Mouse (Mus musculus) lung, postnatal 36 days (tissue): ENCODE data around the gene Plxdc2.

Experiments used
- DNase-seq: peaks from one replicate; pipeline ENCODE4 v3.0.0; 2022; ENCODE audit warnings: mixed read lengths

Plxdc2 gene

DNA sequence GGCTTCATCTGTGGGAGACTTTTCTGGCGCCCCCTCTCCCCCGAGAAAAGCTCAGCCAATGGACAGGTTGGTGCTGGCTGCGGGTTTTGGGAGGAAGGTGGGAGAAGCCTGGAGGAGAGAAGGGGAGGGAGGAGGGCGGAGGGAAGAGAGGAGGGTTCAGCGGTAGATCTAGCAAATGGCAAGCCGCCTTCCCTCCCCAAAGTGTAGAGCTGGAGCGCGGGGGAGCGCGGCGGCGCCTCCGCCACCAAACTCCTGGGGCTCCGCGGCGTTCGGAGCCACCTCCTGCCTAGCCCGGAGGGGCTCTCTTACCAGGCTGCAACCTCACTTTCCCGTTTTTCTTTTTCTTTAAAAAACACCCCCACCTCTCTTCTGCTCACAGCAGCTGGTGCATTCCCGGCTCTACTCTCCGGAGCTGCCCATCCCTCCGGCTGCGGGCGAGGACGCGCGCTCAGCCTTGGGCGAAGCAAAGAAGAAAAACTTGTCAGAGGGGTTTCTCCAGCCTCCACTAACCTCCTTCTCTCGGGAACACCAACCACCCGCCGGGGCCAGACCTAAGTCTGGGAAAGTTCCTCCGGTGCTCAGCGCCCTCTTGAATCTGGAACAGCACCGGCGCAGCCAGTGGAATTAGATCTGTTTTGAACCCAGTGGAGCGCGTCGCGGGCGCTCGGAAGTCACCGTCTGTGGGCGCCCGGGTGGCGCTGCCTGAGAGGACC is at the start of gene Plxdc2:
Plxdc2 (plus strand) TSS at position 199 of the 713 bp plus-strand sequence.
- peak; percentile 67 for DNase-seq

- no peak for DNase-seq
These were observed 45.7 kb upstream of the Plxdc2 start for GRCm38 (mm10) chr2:16310387-16310786.

- peak; percentile 50 for DNase-seq
These were observed 43.6 kb upstream of the Plxdc2 start for GRCm38 (mm10) chr2:16312400-16313070.

- no peak for DNase-seq
These were observed 20.8 kb upstream of the Plxdc2 start for GRCm38 (mm10) chr2:16335194-16335781.

DNA sequence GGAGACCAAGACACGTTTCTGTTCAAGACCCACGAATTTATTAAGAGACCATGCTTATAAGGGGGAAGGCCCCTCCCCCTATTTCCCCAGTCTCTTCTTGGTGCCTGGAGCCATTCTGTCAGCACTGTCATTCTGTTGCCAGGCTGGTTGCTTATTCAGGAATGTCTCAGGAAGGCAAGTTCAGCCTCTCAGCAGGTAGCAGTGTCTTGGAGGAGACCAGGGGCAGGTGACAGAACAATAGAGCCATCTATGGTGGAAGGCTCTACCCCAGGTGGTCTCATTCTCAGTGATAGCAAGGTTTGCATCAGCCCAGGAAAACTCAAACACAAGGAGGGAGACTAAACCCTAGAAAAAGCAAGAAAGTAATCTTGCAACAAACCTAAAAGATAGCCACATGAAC is 11.5 kb upstream of the Plxdc2 start:
- DNase-seq, result no peak

- DNase-seq, result no peak
These were observed 5.0 kb upstream of the Plxdc2 start for GRCm38 (mm10) chr2:16351106-16351505.

DNA sequence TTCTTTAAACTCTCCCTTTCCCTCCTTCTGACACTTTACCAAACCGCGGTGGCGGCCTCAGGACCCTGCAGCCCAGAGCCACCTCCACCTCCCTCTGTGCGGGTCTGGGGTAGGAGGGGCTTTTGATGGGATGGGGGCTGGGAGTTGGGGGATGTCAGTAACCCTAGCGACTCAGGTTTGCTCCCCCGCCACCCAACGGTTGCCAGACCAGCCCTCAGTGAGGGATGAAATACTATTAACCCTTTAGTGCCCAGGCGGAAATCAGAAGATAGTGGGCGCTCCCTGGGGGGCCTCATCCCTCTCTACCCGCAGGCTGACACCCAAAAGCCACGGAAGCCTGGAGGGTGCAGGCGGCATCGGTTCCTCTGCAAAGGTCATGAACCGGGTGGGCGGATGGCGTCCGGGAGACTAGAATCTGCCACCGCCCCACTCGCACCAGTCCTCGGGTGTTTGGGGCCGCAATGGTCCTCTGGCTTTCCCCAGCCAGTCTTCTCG is 446 bp upstream of the Plxdc2 start:
- no peak for DNase-seq

DNA sequence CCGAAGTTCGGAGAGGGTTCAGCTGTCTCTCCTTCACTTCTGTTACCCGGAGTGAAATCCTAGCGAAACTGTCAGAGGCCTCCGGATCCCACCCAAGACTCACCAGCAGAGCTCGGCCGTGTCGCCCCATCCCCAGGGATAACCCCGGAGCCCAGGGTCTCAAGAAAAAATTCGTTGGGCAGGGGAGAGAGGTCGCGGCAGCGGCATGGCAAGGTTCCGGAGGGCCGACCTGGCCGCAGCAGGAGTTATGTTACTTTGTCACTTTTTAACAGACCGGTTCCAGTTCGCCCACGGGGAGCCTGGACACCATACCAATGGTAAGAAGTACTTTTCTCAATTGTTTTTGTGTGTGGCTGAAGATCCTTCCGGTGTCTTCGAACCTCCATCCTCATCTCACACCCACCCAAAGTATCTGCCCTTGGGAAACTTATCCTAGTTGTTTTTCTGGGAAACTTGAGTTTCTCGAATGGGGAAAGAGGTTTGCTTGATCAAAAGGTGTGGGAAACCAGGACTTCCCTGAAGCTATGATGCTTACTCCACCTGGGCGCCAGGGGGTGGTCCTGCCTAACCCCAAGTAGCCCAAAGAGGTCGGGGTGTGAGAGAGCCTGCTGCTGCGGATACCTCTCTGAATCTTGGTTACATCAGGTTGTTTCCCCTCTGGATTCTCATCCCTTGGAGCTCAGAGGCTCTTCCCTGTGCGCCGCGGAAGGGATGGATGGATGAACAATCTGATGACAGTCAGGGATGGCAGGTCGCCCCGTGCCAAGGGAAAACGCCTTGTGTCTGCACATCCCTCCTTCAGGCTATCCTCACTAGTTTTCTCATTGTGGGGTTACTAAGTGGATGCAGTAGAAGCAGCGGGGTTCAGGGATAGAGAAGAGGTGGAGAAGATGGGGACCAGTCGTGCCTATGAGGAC is 1.1 kb downstream of the Plxdc2 start:
- DNase-seq, result no peak

DNA sequence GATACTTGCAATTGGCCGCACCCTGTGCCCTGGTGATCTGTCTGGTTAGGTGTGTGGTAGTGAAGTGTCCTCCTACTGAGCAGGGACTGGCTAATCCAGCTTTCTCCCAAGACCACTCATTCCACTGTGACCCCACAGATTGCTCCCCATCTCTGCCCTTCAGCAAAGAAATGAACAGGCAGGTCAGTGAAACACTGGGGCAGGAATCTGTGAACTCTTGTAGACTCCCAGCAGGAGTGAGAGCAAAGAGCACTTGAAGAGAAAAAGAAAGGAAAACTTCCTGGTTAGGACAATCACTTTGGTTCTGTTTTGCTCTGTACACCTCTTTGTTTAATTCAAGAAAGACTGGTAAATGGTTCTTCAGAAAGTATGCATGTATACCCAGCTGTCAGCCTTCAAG is 1.8 kb downstream of the Plxdc2 start:
- no peak for DNase-seq

DNA sequence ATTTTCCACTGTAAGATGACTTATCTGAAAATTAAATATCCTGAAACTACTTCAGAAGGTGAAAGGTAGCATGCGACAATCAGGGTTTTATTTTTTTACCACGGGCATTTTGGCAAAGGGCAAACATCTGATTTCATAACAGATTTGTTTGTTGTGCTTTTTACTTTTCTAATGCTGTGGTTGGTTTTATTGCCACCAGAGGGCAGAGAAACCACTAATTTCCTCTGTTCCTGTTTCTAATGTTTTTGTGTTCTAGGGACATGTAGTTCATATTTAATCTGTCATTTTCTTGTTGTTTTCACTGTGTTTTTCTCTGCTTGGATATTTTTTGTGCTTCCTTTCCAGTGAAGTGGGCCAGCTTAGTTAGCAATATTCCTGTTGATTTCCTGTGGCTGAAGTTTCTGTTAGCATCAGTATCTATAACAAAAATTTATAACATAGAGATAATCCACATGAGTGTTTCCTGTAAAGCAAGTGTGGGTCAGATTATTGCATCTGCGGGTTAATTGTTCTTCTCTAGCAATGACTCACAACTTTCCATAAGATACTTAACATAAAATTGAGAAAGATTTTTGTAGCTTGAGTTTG is 3.3 kb downstream of the Plxdc2 start:
- DNase-seq, result peak; percentile 73

- no peak for DNase-seq
These were observed 8.6 kb downstream of the Plxdc2 start for GRCm38 (mm10) chr2:16364749-16365148.

DNA sequence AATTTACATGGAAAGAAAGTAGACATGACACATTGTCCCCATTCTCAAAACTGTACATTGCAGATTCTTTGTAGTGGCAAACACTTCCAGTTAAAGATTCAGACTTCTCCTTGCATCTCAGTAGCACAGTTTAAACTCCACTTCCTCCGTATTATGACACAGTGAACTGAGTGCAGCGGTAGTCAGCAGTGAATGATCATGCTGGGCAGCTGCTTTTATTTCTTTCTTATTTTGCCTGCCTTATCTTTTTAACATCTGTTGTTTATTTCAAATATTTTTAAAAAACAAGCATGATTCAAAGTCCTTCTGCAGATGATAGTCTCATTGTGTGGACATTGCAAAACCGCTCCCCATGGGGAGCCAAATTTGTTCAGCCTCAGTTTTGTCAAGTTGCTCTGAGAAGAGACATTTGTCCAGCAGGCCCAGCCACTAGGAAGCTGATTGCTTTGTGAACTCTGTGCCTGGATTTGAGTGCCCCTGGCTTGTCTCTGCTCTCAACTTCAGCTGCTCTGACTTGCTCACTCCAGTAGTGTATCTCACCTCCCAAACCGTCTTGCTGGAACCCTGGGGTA is 9.8 kb downstream of the Plxdc2 start:
- DNase-seq, result peak; percentile 59

- DNase-seq, result no peak
These were observed 14.3 kb downstream of the Plxdc2 start for GRCm38 (mm10) chr2:16370419-16370818.

DNA sequence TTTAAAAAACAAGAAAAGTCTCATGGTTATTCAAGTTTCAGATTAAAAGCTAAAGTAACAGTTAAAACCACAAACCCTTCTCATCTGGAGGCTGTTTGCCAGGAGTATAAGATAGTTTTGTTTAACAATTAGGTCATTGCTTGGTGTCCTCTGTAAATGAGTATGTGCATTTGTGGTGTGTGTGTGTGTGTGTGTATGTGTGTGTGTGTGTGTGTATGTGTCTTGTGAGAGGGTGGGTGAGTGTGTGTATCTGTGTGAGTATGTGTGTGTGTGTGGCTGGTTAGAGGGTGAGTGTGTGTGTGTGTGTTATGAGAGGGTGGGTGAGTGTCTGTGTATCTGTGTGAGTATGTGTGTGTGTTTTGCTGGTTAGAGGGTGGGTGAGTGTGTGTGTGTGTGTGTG is 18.2 kb downstream of the Plxdc2 start:
- DNase-seq, result no peak

DNA sequence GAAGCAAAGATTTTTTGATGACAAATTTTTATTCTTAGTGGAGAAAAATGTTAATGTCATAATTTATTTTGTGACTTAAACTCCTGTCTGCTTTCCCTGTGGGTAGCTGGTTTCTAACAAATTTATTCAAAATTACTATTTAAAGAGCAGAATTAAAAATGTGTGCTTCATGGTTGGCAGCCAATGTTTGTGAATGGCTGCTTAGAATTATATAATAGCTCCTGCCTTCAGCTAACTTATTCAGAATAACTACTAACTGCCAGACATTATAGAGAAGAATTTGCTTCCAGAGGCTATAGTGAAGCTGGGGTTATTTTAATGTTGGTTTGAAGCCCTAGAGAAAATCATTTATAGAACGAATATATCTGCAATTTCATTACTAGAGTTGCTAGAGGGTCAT is 30.1 kb downstream of the Plxdc2 start:
- DNase-seq, result no peak

DNA sequence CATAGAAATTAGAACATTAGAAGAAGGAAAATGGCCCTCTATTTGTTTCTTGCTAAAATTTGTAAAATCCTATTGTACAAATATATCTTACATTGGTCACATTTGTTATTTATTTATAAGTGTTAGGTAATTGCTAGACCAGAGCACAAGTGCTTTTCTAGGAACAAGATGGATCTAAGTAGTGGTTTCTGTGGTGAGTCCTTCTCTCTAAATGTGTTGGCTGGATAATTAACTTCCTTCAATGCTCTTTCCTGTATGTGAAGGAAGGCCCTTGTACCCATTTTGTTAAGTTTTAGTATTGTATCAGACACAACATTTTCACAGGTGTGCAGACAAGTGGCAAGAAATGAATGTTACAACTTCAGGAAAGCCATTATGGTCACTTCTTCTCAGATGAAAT is 30.6 kb downstream of the Plxdc2 start:
- DNase-seq, result no peak

- no peak for DNase-seq
These were observed 31.7 kb downstream of the Plxdc2 start for GRCm38 (mm10) chr2:16387787-16388186.

DNA sequence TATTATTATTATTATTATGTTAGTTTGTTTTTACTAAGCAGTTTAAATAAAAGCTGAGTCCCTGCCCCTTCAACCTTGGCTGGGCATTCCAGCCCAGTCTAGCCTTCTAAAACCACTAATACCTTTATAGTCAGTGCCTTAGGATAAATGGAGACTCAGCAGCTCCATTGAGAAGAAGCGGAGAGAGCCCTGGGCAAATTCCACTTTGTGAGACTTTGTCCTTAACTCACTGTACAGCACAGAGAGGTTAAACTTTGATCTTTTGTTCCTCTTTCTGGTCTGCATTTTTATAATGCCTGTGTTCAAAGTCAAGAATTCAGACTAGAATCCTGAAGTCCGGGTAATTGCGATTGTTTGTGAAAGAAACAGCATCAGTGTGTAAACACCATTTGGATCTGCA is 41.4 kb downstream of the Plxdc2 start:
- DNase-seq, result no peak

DNA sequence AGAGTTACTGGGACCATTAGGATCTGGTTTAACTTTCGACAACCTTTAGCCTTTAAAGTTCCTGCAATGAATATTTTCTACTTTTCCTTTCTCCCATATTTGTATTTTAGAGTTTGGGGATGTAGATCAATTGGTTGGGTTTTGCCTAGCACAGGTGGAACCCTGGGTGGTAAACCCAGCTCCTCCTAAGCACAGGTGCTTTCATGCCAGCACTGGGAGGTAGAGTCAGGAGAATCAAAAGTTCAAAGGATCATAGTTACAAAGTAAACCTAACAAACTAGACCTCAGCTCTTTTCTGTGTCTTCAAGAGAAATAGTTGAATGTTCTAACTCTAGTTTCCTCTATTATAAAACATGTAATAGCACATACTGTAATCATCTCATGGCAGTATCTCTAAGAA is 41.9 kb downstream of the Plxdc2 start:
- DNase-seq, result no peak

DNA sequence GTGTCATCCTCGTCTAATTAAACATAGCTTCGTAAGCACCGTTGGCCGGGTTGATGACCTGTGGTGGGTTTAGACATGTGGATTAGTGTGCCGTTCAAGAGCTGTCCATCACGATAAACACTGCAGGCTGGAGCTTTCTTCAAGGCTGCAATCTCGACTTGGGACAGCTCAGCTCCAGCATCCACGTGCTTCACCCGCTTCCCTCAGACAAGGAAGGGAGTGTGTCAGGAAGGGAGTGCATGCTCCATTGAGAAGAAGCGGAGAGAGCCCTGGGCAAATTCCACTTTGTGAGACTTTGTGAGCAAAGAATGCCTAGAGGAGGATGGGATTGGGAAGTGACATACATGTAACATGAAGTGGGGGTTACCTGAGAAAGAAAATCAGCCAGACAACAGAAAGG is 42.8 kb downstream of the Plxdc2 start:
- DNase-seq, result no peak

DNA sequence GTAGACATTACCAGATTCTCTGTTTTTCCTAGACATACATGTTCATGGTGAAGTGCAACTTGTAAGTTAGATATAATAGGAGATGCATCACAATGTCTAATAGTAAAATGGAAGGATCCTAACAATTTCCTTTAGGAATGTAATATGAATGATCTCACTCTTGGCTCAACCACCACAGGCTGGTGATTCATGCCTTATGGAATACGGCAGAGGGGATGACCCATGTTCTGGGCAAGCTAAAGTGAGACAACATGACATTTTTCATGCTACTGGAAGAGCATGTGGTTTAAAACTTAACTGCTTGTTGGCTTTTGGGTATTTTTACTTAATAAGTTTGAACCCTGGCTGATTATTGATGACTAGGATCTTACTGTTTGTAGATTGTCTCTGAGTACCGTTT is 50.4 kb downstream of the Plxdc2 start:
- DNase-seq, result peak; percentile 25

DNA sequence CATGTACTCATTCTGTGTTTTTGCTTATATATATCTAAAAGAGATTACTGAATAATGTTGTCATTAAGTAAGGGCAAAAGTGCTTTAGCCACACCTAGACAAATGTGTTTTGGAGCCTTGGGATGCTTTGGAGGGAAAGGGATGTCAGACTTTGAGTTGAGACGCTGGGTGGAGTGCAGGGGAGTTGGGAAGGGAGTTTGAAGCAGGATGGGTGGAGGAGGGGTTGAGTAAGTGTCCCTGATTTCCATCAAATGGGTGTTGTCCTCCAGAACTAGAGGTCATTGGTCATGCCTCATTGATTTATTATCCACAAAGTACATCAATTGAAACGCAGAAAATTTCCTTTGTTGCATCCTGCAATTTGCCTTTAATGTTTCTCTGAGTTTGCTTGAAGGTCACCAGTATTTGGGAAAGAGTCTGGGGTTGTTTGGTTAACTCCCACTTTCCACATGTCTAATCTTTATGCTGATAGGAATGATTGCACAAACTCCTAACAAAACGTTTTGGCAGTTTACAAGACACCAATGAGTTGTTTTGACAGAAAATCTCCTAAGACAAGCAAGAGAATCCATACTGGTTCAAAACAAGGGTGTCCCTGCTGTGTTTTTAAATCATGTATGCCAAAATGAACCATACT is 58.4 kb downstream of the Plxdc2 start:
- DNase-seq, result no peak
